Comparison of ENCODE assay signal across 26 mouse cellular contexts in genomic region chr12:10533971-10534370, GRCm38 (mm10).
"Had no signal": no experiment of that assay in that cellular context is flagged by ENCODE, and none has a peak within 500 bp of the region (broad histone marks: within the 10 kb centered on the region; RNA-seq: fewer than 3 reads in every experiment).

No protein-coding gene starts in this region.

- DNase-seq: cerebellum, adult 9-11 months; cerebellum, postnatal 10 days; cerebellum, postnatal 14 days; cerebellum, postnatal 25 days; cerebellum, postnatal 36 days; embryo, embryonic 11 days; forebrain, postnatal 0 days; gastrocnemius, adult 2 months; gastrocnemius, postnatal 10 days; gastrocnemius, postnatal 14 days; gastrocnemius, postnatal 25 days; gastrocnemius, postnatal 36 days; heart, adult 18-20 months; heart, adult 2 months had no signal

- H3K4me2 ChIP-seq: embryonic facial prominence, embryonic 12.5 days; embryonic facial prominence, embryonic 13.5 days; embryonic facial prominence, embryonic 15.5 days; forebrain, embryonic 12.5 days; forebrain, embryonic 13.5 days; forebrain, embryonic 15.5 days had no signal

- H3K9me3 ChIP-seq: embryonic facial prominence, embryonic 10.5 days; embryonic facial prominence, embryonic 12.5 days; embryonic facial prominence, embryonic 13.5 days; embryonic facial prominence, embryonic 15.5 days; forebrain, embryonic 10.5 days; forebrain, embryonic 12.5 days; forebrain, embryonic 13.5 days; forebrain, embryonic 15.5 days; heart, embryonic 10.5 days had no signal

- H3K27ac ChIP-seq: embryonic facial prominence, embryonic 10.5 days; embryonic facial prominence, embryonic 12.5 days; embryonic facial prominence, embryonic 13.5 days; embryonic facial prominence, embryonic 15.5 days; forebrain, embryonic 10.5 days; forebrain, embryonic 12.5 days; forebrain, embryonic 13.5 days; forebrain, embryonic 15.5 days; gastrocnemius, adult 2 months; heart, adult 2 months; heart, embryonic 10.5 days had no signal

- H3K9ac ChIP-seq: embryonic facial prominence, embryonic 12.5 days; embryonic facial prominence, embryonic 13.5 days; embryonic facial prominence, embryonic 15.5 days; forebrain, embryonic 12.5 days; forebrain, embryonic 13.5 days; forebrain, embryonic 15.5 days; forebrain, postnatal 0 days had no signal

- ATAC-seq: forebrain, embryonic 13.5 days; forebrain, embryonic 14.5 days; forebrain, embryonic 15.5 days; forebrain, embryonic 16.5 days; forebrain, postnatal 0 days had no signal

- H3K27me3 ChIP-seq: embryonic facial prominence, embryonic 12.5 days; embryonic facial prominence, embryonic 15.5 days; forebrain, embryonic 12.5 days; forebrain, embryonic 13.5 days; forebrain, embryonic 15.5 days had no signal

- H3K4me3 ChIP-seq: embryonic facial prominence, embryonic 10.5 days; embryonic facial prominence, embryonic 12.5 days; embryonic facial prominence, embryonic 13.5 days; embryonic facial prominence, embryonic 15.5 days; erythroblast, embryonic 14.5 days; forebrain, embryonic 10.5 days; forebrain, embryonic 12.5 days; forebrain, embryonic 13.5 days; forebrain, embryonic 15.5 days; gastrocnemius, adult 2 months; heart, adult 2 months; heart, embryonic 10.5 days had no signal

- H3K36me3 ChIP-seq: embryonic facial prominence, embryonic 10.5 days; embryonic facial prominence, embryonic 12.5 days; embryonic facial prominence, embryonic 13.5 days; embryonic facial prominence, embryonic 15.5 days; forebrain, embryonic 10.5 days; forebrain, embryonic 12.5 days; forebrain, embryonic 15.5 days; heart, embryonic 10.5 days had no signal

- H3K4me1 ChIP-seq: embryonic facial prominence, embryonic 10.5 days; embryonic facial prominence, embryonic 12.5 days; embryonic facial prominence, embryonic 13.5 days; embryonic facial prominence, embryonic 15.5 days; forebrain, embryonic 10.5 days; forebrain, embryonic 12.5 days; forebrain, embryonic 13.5 days; forebrain, embryonic 15.5 days; heart, embryonic 10.5 days had no signal
